Mouse (Mus musculus) heart, postnatal 0 days (tissue): ENCODE results near the gene Gm17019.
"Not testable (repeated sequence)": the region's sequence is repeated elsewhere in the genome, so short reads cannot be mapped to it uniquely, and the experiment has no call there.

Experiments used
- CTCF ChIP-seq: IDR thresholded peaks from 2 replicates; pipeline ENCODE4 v1.5.1; 2016; ENCODE audit warnings: antibody characterized with exemption, control low read depth, low read depth
- EP300 ChIP-seq: IDR thresholded peaks from 2 replicates; pipeline ENCODE4 v1.6.1; 2016; ENCODE audit warnings: antibody characterized with exemption, low read depth

- TF ChIP-seq CTCF, EP300: not testable (repeated sequence)
These were observed 12.7 kb downstream of the Gm17019 start for GRCm38 (mm10) chr5:15020067-15020466.
